24 mouse cellular contexts compared by ENCODE assay signal in the genomic region with DNA sequence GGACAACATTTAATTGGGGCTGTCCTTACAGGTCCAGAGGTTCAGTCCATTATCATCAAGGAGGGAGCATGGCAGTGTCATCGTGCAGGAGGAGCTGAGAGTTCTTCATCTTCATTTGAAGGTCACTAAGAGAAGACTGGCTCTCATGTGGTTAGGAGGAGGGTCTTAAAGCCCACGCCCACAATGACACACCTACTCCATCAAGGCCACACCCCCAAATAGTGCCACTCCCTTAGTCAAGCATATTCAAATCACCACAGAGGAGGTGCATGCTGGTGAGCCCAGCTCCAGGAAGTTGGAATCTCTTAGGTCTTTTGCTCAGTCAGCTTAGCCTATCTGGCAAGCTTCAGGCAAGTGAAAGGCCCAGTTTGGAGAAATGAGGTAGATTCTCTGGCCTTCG.
"Had no signal": no experiment of that assay in that cellular context is flagged by ENCODE, and none has a peak within 500 bp of the region (broad histone marks: within the 10 kb centered on the region; RNA-seq: fewer than 3 reads in every experiment).

No protein-coding gene starts in this region.

- H3K4me3 ChIP-seq: gastrocnemius, adult 2 months; heart, adult 2 months; heart, embryonic 13.5 days; heart, embryonic 15.5 days; hindbrain, embryonic 13.5 days; hindbrain, embryonic 15.5 days; left cerebral cortex, adult 2 months; limb, embryonic 10.5 days; limb, embryonic 12.5 days; liver, embryonic 12.5 days; liver, embryonic 15.5 days had no signal

- H3K9me3 ChIP-seq: heart, embryonic 13.5 days; heart, embryonic 15.5 days; hindbrain, embryonic 13.5 days; hindbrain, embryonic 15.5 days; limb, embryonic 10.5 days; limb, embryonic 12.5 days; liver, embryonic 12.5 days; liver, embryonic 15.5 days had no signal

- H3K4me2 ChIP-seq: heart, embryonic 11.5 days; heart, embryonic 13.5 days; heart, embryonic 15.5 days; hindbrain, embryonic 13.5 days; hindbrain, embryonic 15.5 days; limb, embryonic 12.5 days; liver, embryonic 12.5 days; liver, embryonic 15.5 days had no signal

- H3K9ac ChIP-seq: heart, embryonic 13.5 days; heart, embryonic 15.5 days; hindbrain, embryonic 13.5 days; hindbrain, embryonic 15.5 days; limb, embryonic 12.5 days; liver, embryonic 12.5 days; liver, embryonic 15.5 days; liver, postnatal 0 days had no signal

- H3K27ac ChIP-seq: gastrocnemius, adult 2 months; heart, adult 2 months; heart, embryonic 13.5 days; heart, embryonic 15.5 days; hindbrain, embryonic 13.5 days; hindbrain, embryonic 15.5 days; hindbrain, postnatal 0 days; left cerebral cortex, adult 2 months; limb, embryonic 10.5 days; limb, embryonic 12.5 days; liver, embryonic 12.5 days; liver, embryonic 15.5 days had no signal

- H3K27me3 ChIP-seq: heart, embryonic 15.5 days; hindbrain, embryonic 15.5 days; liver, embryonic 12.5 days; liver, embryonic 15.5 days had no signal

- DNase-seq: gastrocnemius, adult 2 months; gastrocnemius, postnatal 10 days; gastrocnemius, postnatal 25 days; heart, adult 11 months; heart, adult 2 months; heart, postnatal 14 days; heart, postnatal 36 days; kidney, adult 11 months; kidney, postnatal 10 days; kidney, postnatal 25 days; liver; liver, postnatal 0 days had no signal

- H3K4me1 ChIP-seq: heart, embryonic 13.5 days; heart, embryonic 15.5 days; limb, embryonic 10.5 days; limb, embryonic 12.5 days; liver, embryonic 12.5 days; liver, embryonic 15.5 days had no signal

- ATAC-seq: hindbrain, postnatal 0 days; intestine, embryonic 16.5 days; liver, embryonic 12.5 days; liver, postnatal 0 days had no signal

- H3K36me3 ChIP-seq: heart, embryonic 13.5 days; heart, embryonic 15.5 days; hindbrain, embryonic 13.5 days; hindbrain, embryonic 15.5 days; limb, embryonic 10.5 days; limb, embryonic 12.5 days; liver, embryonic 12.5 days; liver, embryonic 15.5 days had no signal
